Mouse (Mus musculus) adrenal gland, postnatal 25 days (tissue): ENCODE measurements at regions not wholly inside any gene's neighbourhood (a gene's known extent, or its start where the extent isn't known, plus 50 kb on each side); places are given as distances from the start of the nearest gene placed in this dataset.

Source experiments
- DNase-seq: peaks from one replicate; pipeline ENCODE4 v3.0.0; 2021; ENCODE audit warnings: mixed read lengths

DNA sequence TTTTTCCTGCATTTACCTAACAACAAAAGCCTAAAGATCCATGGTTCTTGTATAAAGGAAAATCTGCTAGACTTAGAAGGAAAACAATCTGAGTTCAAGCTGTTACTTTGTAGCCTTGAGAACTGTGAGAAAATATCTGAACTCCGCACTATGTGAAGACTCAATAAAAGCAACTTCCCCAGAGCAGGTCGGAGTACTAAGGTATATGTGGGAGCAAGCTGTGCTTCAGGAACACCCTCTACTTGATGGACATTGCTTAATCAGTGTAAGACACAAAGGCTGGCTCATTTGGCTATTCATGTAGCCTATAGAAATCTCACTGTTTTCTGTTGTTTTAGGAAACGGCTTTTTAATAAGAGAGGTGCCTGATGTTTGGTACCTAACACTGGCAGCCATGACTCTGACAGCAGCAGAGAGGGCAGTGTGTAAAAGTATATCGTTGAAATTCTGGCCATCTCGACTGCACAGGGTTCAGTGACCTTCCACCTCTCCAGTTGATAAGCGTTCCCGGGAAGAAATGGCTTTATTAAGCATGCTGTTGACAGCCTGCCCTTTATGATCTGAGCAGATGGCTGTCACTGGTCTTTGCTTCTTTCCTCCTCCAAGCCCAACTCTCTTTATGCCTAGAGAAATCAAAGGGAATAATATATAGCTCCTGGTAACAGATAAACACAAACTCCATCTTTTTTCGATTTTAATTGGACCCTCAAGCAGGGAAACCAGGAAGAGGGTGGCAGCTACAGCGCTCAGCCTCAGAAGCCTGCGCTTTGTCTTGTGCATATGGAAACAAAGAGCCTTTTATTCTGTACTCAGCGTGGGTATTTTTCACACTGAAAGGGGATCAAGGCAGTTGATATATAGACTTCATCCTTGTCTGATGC, 443.7 kb upstream of the Sel1l start:
- DNase-seq: no peak

DNA sequence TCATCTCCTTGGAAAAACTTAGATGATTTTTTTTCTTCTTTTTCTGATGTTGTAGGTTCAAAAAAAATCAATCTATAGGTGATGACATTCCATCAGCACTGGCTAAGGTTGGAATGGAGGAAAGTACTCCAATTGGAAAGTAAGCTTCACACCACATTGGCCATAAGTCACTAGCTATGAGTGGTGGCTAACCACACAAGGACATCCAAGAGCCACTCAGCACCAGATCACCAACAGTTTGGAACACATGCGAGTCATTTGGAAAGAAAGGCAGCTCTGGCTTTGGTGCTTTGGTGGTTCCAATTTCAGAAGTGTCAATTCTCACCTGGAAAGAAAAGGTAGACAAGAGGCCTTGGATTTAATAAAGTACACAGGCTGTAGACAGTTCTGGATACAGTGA, 442.5 kb upstream of the Sel1l start:
- no peak for DNase-seq

DNA sequence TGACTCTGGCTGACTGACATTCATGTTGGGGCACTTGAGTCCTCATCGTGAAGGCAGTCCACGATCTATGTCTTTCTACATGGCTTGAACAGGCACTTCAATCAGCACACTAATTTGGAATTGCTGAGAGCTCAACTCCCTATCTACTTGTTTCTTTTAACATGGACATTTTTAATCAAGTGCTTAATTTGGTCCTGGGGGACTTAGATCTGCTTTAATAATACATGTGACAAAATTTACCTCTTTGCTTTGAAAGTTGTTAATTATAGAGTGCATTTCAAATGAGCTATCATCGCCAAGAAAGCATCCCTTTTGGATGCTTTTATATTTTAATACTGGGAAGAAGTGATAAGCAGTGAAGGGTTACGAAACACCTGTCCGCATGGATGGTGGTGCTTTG, 436.6 kb upstream of the Sel1l start:
- no peak for DNase-seq

DNA sequence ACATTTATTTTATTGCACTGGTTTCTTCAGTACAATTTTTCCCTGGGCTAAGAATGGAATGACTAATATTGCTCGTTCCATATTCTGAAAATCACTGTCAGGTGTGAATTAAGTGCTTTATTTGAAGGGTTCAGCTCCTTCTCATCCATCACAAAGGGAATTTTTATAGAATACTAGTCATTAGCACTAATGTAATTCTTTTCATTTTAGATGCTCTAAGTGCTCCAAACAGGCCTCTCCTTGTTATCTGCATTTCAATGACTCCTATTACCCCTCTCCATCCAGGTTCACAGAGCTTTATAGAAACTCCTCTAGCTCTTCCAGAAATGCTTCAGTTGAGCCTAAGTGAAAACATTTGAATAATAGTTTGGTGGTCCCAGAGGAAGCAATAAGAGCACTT, 431.5 kb upstream of the Sel1l start:
- DNase-seq: no peak

DNA sequence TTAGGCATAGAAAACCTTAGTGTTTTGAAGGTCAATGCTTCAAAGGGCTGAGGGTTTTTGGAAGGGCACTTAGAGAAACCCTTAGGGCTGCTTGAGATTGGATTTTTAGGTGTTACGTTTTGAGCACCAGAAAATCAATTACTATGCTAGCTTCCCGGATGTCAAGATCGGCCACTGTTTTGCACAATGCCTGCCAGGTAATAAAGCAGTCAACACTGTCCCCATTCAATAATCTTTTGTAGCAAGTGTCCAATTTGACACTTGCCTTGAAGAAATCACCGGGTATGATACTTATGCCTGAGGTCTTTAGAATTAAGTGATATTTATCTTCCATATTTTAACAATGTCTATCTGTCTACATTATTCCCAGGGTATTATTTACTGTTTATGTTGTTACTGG, 403.0 kb upstream of the Sel1l start:
- no peak for DNase-seq

DNA sequence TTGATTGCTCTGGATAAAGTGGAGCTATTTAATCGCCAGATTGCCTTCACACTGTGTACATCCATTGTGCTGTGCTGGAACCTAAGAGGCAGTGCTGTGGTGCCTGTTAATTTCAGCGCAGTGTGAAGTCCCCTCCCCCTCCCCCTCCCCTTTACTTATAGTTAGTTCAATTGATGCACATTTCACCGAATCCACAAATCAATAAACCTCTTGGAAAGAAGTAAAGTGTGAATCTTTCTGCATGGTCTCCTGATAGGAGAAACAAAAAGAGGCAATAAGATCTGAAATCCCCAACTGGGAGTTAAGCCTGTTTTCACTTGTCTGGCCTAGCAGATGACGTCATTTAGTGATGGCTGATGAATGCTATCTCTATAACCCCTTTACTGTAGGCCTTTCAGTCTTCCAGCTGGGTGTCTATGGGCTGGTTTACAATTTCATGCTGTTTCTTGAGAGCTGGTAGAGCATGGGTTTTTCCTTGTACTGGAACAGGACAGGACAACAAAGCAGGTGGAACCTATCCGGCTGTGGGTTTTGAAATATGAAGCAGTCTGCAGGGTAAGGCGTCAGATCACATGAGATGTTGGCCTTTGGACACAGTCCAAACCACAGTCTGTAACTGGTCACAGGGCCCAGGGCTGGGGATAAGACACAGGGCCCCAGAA, 398.0 kb upstream of the Sel1l start:
- no peak for DNase-seq

DNA sequence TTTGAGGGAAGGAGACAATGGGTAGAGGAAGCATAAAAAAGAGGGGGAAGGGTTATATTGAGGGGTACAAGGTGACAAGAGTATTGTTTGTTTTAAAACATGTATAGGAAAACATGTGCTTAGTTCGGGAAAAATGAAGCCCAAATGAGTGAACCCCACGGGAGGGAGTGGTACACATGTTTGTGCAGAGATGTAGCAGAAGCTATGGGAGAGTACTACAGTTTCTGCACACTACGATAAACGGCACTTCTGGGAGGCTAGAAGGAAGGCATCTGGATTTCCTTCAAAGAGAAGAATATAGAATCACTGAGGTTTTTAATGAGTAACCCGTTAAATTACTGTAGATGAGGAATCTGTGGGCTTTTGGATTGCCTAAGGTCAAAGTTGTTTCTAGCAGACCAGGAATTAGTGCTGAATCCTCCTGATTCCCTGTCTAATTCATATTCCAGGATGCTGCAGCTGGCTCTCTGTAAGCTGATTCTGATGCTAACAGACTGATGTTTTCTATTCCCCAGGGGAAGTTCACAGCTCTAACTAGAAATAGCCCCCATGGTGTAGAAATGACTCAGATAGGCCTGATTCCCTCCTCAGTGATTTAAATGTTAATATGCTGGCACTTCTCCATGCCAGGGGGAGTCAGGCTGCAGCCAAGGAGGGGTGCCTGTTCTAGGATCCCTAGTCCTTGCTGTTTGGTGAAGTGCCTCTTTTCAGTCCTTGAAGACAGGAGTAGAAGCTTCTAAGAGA, 391.2 kb upstream of the Sel1l start:
- no peak for DNase-seq

DNA sequence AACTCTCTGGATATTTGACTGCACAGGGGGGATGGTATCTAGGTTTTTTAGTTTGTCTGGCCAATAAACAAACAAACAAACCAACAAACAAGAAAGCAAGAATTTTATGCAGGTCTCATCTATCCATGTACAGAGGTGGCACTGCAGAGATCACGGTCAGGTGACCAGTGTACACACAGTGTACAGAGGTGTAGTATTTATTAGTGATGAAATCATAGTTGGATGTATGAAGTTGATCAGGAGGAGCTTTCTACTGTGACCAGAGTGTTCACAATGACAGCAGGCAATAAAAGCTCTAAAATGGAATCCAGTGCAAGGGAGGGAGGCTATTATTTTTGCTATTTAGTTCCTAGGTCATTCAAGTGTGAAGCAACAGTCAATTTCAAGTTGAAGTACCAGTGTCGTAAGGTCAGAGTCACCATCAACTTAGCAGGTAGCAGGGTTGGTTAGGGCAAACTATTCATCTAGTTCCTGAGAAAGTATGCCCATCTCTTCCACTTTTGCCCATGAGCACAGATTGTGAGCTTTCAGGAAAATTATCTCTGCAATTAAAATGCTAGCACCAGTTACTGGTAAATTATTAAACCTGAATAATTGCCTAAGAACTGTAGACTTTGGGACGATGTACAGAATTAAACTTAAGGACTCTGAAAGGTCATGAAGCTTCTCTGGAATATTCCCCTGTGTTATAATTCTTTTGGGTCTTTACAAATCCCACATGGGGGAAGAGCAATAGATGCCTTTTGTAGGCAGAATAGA, 384.9 kb upstream of the Sel1l start:
- DNase-seq: no peak

DNA sequence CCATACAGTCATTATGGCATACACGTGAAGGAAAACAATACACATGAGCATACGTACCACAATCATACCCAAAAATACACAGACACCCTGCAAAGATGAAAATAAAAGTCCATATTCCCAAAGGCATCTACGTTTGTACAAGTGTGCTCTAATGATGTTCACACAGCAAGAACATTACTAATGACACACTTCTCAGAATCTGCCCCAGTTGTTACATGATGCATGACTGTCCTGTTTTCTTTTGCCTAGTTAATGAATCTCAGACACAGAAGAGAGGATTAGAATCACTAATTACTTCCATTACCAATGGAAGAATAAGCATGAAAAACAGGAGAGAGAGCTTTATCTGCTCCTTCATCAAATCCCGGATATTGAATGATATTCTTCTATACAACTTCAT, 379.6 kb upstream of the Sel1l start:
- no peak for DNase-seq

DNA sequence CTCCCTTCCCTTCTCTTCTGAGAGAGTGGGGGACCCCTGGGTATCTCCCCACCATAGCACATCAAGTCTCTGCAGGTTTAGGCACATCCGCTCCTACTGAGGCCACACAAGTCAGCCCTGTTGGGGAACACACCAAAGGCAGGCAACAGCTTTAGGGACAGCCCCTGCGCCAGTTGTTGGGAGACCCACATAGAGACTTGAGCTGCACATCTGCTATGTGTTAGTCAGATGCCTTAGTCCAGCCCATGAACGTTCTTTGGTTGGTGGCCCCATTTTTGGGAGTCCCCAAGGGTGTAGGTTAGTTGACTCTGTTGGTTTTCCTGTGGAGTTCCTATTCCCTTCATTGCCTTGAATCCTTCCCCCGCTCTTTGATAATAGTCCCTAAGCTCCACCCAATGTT, 354.4 kb upstream of the Sel1l start:
- DNase-seq: no peak

DNA sequence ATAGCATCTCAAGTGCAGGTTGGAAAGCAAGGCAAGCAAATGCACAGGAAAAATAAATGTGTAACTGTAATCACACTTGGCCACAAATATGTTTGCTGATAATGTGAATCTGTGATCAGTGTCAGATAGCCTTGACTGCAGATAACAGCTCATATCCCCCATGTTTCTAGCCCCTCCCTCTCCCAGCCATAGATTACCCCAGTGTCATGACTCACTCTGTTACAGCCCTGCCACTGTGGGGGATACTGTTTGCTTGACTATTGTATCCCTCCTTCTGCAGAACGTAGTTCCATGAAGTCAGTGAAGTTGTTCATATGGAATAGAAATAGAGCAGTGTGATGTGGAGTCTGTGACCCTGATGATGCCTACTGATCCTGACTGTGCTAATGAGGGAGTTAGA, 351.6 kb upstream of the Sel1l start:
- DNase-seq: no peak

DNA sequence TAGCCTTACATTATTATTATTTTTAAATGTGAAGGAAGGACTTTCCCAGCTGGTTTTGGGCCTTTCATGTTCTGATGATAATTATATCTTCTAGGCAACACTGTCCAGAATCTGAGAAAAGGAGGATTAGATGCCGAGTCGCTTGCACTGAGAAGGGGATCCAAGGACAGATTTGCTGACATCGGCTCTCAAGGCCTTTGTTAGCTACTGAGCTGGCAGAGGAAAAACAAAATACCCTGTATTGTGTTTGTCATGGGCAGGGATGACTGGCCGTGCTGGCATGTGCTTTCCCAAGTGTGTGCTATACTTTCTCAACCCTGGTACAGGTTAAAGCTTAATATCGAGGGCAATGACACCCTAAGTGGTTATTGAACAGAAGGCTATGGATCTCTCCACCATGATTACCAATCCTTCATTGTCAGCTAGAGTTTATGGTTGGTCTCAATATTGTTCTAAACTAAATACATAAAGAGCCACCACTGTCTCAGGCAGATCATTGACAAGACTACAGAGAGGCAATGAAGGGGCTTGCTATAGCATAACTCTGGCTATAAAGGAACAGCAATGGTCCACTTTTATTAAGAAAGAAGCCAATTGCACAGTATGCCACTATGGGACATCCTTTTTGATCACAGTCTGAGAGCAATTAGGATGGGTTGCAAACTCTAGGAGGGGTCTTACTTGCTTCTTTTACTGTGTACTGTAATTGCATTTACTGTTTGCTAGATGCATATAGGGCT, 350.0 kb upstream of the Sel1l start:
- peak; percentile 3 for DNase-seq

DNA sequence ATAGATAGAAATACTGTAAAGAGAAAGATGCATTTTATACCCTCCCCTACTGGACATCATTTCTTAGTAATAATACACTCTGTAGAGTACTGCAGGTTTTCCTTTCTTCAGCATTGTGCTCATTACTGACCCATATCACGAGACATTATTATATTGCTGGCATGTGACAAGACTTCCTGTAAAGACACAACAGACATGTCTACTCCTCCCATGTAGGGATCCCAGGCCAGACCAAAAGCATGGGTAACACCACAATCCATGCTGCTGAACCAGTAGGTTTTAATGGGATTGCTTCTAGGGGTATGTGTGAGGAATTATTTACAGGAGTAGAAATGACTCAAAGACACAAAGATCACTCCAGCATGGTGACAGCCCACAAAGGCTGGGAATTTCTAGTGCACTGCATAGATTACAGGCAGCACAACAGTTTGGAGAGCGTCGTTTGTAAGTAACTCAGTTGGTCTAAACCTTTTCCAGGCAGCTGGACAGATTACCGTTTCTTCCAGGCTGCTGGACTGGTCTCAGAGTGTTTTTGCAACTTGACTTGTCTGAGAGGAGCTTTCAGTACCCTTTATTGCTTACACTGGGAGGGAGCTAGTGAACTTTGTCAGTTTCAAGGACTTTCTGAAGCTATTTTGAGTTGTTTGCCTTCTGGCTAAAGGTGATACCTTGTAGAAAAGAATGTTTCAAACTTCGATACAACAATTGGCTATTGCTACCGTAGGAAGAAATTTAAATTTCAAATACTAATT, 345.2 kb upstream of the Sel1l start:
- DNase-seq: no peak

DNA sequence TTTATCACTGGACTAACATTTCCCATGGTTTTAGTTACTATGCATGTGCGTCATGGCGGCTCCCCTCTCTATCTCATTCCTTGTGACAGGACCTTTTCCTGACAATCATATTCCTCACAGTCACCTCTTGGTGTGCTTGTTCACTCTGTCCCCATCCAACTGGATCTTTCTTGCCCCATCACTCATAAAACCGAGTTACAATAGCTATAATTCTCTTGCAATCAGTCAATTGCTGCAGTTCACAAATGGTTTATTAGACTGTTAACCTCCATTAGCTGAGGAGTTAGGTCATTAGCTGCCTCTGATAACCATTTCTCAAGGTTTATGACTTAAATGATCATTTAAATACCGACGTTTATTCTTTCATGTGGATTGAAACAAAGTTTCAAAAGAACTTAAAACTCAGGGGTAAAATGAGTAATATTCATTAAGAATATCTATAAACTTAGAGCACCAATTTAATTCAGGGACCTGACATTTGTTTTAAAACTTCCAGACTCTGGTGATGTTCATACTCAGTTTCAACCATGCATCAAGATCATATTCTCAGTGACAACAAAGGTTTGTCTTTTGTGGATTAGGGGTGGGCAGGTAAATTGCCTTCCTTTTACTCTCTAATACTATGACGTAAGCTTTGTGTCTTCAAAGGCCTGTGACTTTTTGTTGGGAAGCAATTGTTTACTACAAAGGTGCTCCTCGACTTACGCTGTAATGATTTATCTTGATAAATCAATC, 344.4 kb upstream of the Sel1l start:
- no peak for DNase-seq

DNA sequence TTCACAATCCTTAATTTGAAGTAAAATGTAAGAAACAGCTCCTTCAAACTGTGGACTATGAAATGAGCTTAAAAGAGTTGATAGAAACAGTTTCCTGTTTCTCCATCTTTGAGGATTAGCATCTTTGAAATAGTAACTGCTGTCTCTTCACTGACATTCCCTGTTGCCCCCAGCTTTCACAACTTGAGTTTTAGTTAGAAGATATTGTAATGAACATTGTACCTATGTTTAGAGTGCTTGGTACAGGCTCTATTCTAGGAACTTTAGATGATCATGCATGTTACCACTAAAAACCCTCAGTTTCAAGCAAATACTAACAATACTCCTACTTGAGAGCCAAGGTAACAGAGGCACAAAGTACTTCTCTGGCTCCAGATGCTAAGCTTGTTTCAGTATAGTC, 340.1 kb upstream of the Sel1l start:
- no peak for DNase-seq

DNA sequence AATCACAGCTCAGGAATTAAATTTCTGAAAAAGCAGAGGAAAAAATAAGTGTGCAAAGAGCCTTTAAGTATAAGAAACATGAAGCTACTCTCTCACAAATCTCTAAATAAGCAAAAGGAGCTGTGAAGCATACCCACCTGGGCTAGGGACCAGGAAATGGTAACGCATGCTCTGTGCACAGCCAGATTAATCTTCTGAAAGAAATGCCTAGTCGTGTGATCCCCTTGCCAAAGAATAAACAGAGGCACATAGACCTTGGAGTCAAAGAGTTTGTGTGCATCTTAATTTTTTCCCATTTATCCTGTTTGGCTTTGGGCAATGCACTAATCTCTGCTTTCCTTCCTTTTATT, 338.2 kb upstream of the Sel1l start:
- no peak for DNase-seq

DNA sequence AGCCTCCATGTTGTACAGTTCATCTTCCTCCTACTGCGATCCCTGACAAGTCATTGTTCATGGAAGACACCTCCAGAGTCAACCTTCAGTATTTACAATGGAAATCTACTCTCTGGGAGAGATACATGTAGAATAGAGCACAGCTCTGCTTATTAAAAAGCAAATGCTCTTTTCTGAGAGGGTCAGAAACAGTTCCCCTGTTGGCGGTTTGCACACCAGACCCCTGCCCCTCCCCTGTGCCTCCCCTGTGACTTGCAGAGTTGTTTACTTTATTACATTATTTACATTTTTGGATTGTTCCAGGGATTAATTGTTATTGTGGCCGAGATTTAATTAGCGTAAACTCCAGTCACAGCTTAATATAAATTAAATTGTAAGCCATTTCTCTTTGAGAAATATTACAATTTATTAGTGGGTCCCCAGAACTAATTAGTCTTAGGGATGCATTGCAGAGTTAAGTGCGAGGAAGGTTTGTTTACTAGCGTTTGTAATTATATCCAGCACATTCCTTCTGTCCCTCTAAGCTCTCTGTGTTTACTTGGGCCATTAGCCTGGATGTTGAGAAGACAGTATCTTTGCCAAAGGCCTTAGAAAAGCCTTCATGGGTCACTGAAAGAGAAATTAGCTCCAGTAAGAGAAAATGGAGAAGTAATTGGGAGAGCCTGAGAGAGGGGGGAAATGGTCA, 337.6 kb upstream of the Sel1l start:
- DNase-seq: no peak

DNA sequence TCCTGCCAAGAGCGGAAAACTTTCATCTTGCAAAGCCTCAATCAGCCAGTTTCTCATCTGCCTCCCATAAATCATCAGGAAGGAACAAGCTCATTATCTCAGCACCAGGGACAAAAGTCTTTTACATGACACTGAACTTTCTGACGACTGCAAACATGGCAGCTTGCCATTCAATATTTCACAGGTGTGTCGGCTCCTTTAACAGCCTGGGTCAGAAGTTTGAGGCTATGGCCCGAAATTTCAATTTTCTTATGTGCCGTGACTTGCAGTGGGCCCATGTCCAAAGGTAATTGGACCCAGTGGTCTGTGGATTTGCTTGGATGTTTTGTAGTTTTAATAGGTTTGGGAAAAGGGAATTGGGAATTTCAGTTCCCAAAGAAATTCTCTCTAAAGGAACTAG, 330.3 kb upstream of the Sel1l start:
- no peak for DNase-seq

DNA sequence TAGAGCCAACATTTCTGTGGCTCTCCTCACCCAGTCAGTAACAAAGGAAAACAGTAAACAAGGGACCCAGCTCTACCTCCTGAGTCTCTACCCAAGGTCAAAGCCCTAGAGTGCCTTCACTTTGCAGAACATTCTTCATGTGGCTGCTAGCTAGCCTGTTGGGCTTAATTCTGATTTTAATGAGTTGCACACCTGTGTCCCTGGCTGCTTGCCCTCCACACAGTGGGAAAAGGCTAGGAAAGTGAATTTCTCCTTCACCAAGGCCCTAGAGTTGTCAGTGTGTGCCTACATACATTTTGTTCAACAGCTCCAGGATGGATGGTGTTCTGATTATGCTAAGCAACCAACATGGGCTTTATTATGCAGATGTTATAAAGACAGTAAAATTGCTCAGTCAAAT, 307.8 kb upstream of the Sel1l start:
- no peak for DNase-seq

DNA sequence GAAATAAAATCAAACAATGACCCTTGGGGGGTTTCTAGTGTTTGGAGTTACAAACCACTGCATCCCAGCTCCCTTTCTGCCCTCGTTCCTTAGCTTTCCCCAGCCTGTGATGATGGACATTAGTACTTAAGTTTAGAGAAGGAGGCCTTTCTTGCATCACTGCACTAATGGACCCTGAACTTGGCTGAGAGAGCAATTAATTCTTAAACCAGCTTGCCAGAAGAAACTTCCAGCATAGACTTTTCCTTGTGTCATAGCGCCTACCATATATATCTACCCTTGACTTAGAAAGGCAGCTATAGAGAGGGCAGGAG, 303.9 kb upstream of the Sel1l start:
- DNase-seq: no peak
